Mouse (Mus musculus): ENCODE results near the gene Selenbp2.
"Not testable (repeated sequence)": the region's sequence is repeated elsewhere in the genome, so short reads cannot be mapped to it uniquely, and the experiment has no call there.

Gene Selenbp2

GRCm38 (mm10) chr3:94690616-94691247, 2.6 kb upstream of the Selenbp2 start:
- DNase-seq (ENCODE audit: extremely low read depth, low read depth) = no peak

- not testable (repeated sequence) for DNase-seq (ENCODE audit: extremely low read depth, low read depth)
These were observed 1.7 kb upstream of the Selenbp2 start for GRCm38 (mm10) chr3:94691694-94692093.

- DNase-seq (ENCODE audit: extremely low read depth, low read depth) = not testable (repeated sequence)
These were observed 518 bp downstream of the Selenbp2 start for GRCm38 (mm10) chr3:94693874-94694273.

- not testable (repeated sequence) for DNase-seq (ENCODE audit: extremely low read depth, low read depth)
These were observed 2.2 kb downstream of the Selenbp2 start for GRCm38 (mm10) chr3:94695591-94695990.

GRCm38 (mm10) chr3:94696257-94696656, 2.9 kb downstream of the Selenbp2 start:
- DNase-seq (ENCODE audit: extremely low read depth, low read depth) = not testable (repeated sequence)

DNA sequence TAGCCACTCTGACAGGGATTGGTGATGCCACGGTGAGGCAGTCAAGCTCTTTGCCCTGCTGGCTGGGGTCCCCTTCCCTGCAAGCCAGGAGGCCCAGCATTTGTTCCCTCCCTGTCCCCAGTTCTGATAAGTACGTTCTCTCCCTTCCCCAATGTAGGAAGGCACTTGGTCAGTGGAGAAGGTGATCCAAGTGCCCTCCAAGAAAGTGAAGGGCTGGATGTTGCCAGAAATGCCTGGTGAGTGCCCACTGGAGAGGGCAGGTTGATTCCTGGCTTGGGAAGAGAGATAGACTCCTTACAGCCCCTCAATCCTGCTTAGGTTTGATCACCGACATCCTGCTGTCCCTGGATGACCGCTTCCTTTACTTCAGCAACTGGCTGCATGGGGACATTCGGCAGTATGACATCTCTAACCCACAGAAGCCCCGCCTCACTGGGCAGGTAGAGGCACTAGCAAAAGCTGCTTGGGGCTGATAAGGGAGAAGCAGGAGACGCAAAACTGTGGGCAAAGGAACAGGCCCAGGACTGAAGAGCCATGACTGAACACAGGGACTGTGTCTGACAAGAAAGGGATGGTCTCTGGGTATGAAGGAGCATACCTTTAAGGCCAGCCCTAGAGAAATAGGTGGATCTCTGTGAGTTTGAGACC, 8.9 kb downstream of the Selenbp2 start:
- DNase-seq (ENCODE audit: extremely low read depth, low read depth) = peak; percentile 75

DNA sequence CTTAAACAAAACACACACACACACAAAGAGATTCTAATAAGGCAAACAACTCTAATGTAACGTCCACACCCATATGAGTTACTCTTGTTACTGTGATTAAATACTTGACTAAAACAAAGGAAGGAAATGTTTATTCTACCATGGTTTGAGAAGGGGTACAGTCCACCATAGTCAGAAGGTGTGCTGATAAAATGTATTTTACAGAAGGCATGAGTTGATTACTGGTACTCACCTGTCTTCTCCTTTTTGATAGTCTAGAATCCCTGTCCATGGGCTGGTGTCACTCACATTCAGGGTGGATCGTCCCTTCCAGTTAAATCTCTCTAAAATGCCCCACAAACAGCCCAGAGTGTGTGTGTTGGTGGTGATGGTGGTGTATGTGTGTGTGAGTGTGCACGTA, 9.5 kb downstream of the Selenbp2 start:
- no peak for DNase-seq (ENCODE audit: extremely low read depth, low read depth)

- not testable (repeated sequence) for DNase-seq (ENCODE audit: extremely low read depth, low read depth)
These were observed 10.0 kb downstream of the Selenbp2 start for GRCm38 (mm10) chr3:94703364-94703763.

DNA sequence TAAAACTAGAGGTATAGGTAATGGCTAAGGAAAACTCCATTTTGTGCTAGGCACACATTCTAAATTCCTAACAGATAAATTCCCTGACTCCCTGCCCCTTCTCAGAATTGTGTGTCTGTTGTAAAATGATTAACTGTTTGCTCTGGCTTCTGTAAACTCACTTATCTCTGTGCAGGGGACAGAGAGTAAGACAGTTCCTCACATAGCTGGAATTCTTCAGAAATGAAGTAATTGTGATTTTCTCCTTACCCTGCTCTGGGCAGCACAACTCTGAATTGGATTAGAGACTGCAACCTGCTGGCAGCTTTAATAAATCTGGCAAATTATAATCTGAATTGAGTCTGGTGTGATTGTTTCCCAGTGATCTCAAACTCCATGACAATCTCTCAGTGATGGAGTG, 17.2 kb downstream of the Selenbp2 start:
- not testable (repeated sequence) for DNase-seq (ENCODE audit: extremely low read depth, low read depth)

DNA sequence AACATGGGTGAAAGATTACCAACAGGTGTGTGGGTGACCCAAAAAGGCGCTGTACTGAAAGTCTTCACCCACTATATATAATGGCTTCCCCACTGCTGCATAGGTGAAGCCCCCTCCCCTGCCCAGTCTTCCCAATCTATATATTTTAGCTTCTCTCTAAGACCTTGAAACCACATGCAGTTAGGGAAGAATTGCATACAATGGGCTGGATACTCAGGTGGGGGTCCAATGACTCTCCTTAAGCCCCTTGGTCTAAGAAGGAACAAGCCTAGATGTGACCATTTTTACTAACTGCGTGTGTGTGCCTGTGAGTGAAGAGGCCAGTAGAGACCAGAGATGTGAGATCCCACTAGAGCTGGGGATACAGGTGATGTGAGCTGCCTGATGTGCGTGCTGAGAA, 20.1 kb downstream of the Selenbp2 start:
- not testable (repeated sequence) for DNase-seq (ENCODE audit: extremely low read depth, low read depth)

DNA sequence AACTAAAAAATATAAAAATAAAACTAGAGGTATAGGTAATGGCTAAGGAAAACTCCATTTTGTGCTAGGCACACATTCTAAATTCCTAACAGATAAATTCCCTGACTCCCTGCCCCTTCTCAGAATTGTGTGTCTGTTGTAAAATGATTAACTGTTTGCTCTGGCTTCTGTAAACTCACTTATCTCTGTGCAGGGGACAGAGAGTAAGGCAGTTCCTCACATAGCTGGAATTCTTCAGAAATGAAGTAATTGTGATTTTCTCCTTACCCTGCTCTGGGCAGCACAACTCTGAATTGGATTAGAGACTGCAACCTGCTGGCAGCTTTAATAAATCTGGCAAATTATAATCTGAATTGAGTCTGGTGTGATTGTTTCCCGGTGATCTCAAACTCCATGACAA, 24.9 kb downstream of the Selenbp2 start:
- DNase-seq (ENCODE audit: extremely low read depth, low read depth) = not testable (repeated sequence)

GRCm38 (mm10) chr3:94723637-94724036, 30.3 kb downstream of the Selenbp2 start:
- peak; percentile 24 for DNase-seq (ENCODE audit: extremely low read depth, low read depth)

DNA sequence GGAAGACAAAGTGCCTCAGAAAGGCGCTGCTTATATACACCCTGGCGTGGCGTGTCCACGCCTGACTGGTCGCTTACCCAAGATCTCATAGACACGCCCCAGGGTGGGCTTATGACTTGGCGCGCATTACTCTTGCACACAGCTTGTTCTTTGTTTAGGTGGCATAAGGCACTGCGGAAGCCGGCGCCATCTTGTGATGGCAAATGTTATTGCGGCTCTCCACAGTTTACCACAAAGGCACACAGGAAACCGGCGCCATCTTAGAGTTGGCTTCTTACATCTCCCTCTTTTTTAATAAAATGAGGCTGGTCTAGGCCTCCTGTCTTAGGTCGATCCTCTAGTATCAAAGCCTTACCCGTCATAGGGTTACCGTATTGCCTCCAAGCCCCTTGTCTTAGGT, 52.3 kb downstream of the Selenbp2 start:
- no peak for DNase-seq (ENCODE audit: extremely low read depth, low read depth)
